In the genomic region with DNA sequence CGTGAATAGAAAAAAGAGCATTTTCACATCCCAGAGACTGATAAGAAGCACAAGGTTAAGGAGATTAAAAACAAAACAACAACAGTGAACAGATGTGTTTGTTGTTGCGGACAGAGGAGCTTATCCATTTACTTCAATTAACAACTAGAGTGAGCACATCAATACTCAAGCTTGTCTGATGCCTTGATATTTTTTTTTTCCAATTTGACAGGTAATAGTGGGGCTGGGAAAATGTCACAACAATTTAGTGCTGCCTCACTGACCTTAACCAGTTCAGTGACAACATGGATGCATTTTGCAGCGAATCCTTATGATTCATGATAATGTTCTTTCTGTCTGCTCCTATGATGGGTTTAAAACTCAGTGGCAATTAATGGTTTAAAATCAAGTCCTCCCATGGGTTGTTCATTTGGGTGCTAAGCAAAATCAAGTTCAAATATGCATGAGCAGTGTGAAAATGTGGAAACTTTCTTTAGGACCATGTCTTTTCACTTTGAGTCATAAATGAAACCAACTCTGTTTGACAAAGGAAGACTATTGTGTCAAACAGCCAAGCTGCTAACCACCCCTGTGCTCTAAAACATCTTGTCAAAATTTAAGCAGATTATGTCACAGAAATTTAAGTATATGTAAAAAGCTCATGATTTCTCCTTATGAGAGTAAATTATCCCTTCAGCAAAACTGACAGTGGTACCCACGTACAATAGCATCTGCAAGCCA, we compare ENCODE assay signal across 13 mouse cellular contexts.
"Had no signal": no experiment of that assay in that cellular context is flagged by ENCODE, and none has a peak within 500 bp of the region (broad histone marks: within the 10 kb centered on the region; RNA-seq: fewer than 3 reads in every experiment).

No protein-coding gene starts in this region.

- H3K9me3 ChIP-seq: limb, embryonic 13.5 days; liver, embryonic 15.5 days; midbrain, embryonic 10.5 days had no signal

- H3K9ac ChIP-seq: limb, embryonic 13.5 days; liver, embryonic 15.5 days had no signal

- H3K4me1 ChIP-seq: limb, embryonic 13.5 days; liver, embryonic 15.5 days; midbrain, embryonic 10.5 days had no signal

- H3K27ac ChIP-seq: limb, embryonic 13.5 days; liver, embryonic 15.5 days; midbrain, embryonic 10.5 days; stomach, postnatal 0 days had no signal

- ATAC-seq: lung, postnatal 0 days; midbrain, embryonic 16.5 days had no signal

- H3K4me3 ChIP-seq: limb, embryonic 13.5 days; liver, embryonic 15.5 days; midbrain, embryonic 10.5 days had no signal

- H3K4me2 ChIP-seq: limb, embryonic 13.5 days; liver, embryonic 15.5 days had no signal

- DNase-seq: kidney, adult 18-20 months; kidney, postnatal 10 days; layer of hippocampus, postnatal 36 days; left cerebral cortex, postnatal 4 days; lung, adult 2 months; lung, postnatal 4 days; thymus, postnatal 14 days had no signal

- H3K27me3 ChIP-seq: limb, embryonic 13.5 days; liver, embryonic 15.5 days had no signal

- H3K36me3 ChIP-seq: limb, embryonic 13.5 days; liver, embryonic 15.5 days; midbrain, embryonic 10.5 days had no signal
